Mouse (Mus musculus) spleen, postnatal 4 days (tissue): Measurements from ENCODE around the gene Hoxa3.

Experiments
- DNase-seq, 2 experiments: peaks; one replicate each; pipeline ENCODE4 v3.0.0; 2022; ENCODE audit warnings: low spot score in 2 of 2

The Hoxa3 gene

GRCm38 (mm10) chr6:52183311-52184080 lies 29.6 kb downstream of the Hoxa3 start:
- no peak for DNase-seq

- no peak for DNase-seq
Measured at GRCm38 (mm10) chr6:52182793-52183192, 30.3 kb downstream of the Hoxa3 start.

GRCm38 (mm10) chr6:52182030-52182429 lies 31.1 kb downstream of the Hoxa3 start:
- DNase-seq: no peak

- no peak for DNase-seq
Measured at GRCm38 (mm10) chr6:52180726-52181125, 32.4 kb downstream of the Hoxa3 start.

GRCm38 (mm10) chr6:52180213-52180710 lies 32.9 kb downstream of the Hoxa3 start:
- no peak for DNase-seq

- DNase-seq: no peak
Measured at GRCm38 (mm10) chr6:52179690-52180089, 33.4 kb downstream of the Hoxa3 start.

- DNase-seq: no peak
Measured at GRCm38 (mm10) chr6:52178918-52179665, 34.0 kb downstream of the Hoxa3 start.

GRCm38 (mm10) chr6:52177806-52178205 lies 35.3 kb downstream of the Hoxa3 start:
- DNase-seq: no peak

GRCm38 (mm10) chr6:52177061-52177735 lies 35.9 kb downstream of the Hoxa3 start, which contains the start of gene 5730596B20Rik:
Gene 5730596B20Rik (plus strand): TSS chr6:52177498.
- DNase-seq: no peak

- DNase-seq: no peak
Measured at GRCm38 (mm10) chr6:52176391-52176790, 36.7 kb downstream of the Hoxa3 start.

- DNase-seq: no peak
Measured at GRCm38 (mm10) chr6:52175864-52176263, 37.3 kb downstream of the Hoxa3 start.

- DNase-seq: no peak
Measured at GRCm38 (mm10) chr6:52174968-52175751, 38.0 kb downstream of the Hoxa3 start.

- no peak for DNase-seq
Measured at GRCm38 (mm10) chr6:52173648-52174047, 39.5 kb downstream of the Hoxa3 start.

GRCm38 (mm10) chr6:52172501-52172900 lies 40.6 kb downstream of the Hoxa3 start:
- no peak for DNase-seq

GRCm38 (mm10) chr6:52171938-52172337 lies 41.2 kb downstream of the Hoxa3 start:
- DNase-seq: no peak

GRCm38 (mm10) chr6:52171331-52171730 lies 41.8 kb downstream of the Hoxa3 start:
- DNase-seq: no peak

GRCm38 (mm10) chr6:52170898-52171223 lies 42.3 kb downstream of the Hoxa3 start:
- DNase-seq: no peak

GRCm38 (mm10) chr6:52170166-52170897 lies 42.8 kb downstream of the Hoxa3 start:
- DNase-seq: peak in 1 of 2 experiments; percentile 61

GRCm38 (mm10) chr6:52169499-52170165 lies 43.5 kb downstream of the Hoxa3 start:
- peak in 1 of 2 experiments; percentile 56 for DNase-seq
